Mouse (Mus musculus) heart, embryonic 11.5 days (tissue): ENCODE measurements around the gene Slc15a1. TPM values are rescaled to one million over a fixed set of nuclear protein-coding genes. Genes with fewer than 3 reads are reported as not detected.

Experiments used
- ATAC-seq: fragments of 200-750 bp; cut with Nextera tagmentation; replicated peaks from 2 replicates; pipeline ENCODE4 v1.8.0; 2017; ENCODE audit warnings: moderate library complexity; ENCODE audit not compliant: insufficient number of reproducible peaks, low FRiP score, low TSS enrichment
- H3K27ac ChIP-seq: fragments of 300-500 bp; sonication (generic); 2 replicates; pipeline ENCODE4 v1.5.1; 2014; ENCODE audit warnings: mild to moderate bottlenecking, low read depth, low read length
- H3K27me3 ChIP-seq: fragments of 300-500 bp; sonication (generic); 2 replicates; pipeline ENCODE4 v1.6.1; 2014; ENCODE audit warnings: mild to moderate bottlenecking, low read length, mixed read lengths; ENCODE audit not compliant: control insufficient read depth, insufficient read depth
- H3K36me3 ChIP-seq: fragments of 300-500 bp; sonication (generic); 2 replicates; pipeline ENCODE4 v1.6.1; 2014; ENCODE audit warnings: mild to moderate bottlenecking, low read length, moderate library complexity, mixed read lengths; ENCODE audit not compliant: control insufficient read depth, insufficient read depth
- H3K4me1 ChIP-seq: fragments of 300-500 bp; sonication (generic); 2 replicates; pipeline ENCODE4 v1.6.1; 2014; ENCODE audit warnings: low read length; ENCODE audit not compliant: control insufficient read depth, insufficient read depth
- H3K4me2 ChIP-seq: fragments of 300-500 bp; sonication (generic); 2 replicates; pipeline ENCODE4 v1.6.1; 2014; ENCODE audit warnings: mild to moderate bottlenecking, moderate library complexity
- H3K4me3 ChIP-seq: fragments of 300-500 bp; sonication (generic); 2 replicates; pipeline ENCODE4 v1.5.1; 2014; ENCODE audit warnings: low read depth, low read length
- H3K9ac ChIP-seq: fragments of 300-500 bp; sonication (generic); 2 replicates; pipeline ENCODE4 v1.6.1; 2014; ENCODE audit warnings: mild to moderate bottlenecking, low read depth, low read length, moderate library complexity
- H3K9me3 ChIP-seq: fragments of 300-500 bp; sonication (generic); replicated peaks from 2 replicates; pipeline ENCODE4 v1.6.1; 2016; ENCODE audit warnings: low read length; ENCODE audit not compliant: control insufficient read depth
- WGBS: fragments of 180-500 bp; shearing (Covaris S2); extraction: QIAGEN DNeasy Blood & Tissue Kit; methylation state at CpG from one replicate; pipeline ENCODE4 v1.1.7; 2014; ENCODE audit not compliant: insufficient replicate concordance; 5-methylcytosine and 5-hydroxymethylcytosine counted together
- polyA plus RNA-seq: library from polyadenylated mRNA; unstranded; fragments of >200 nt; fragmentation: Nextera tagmentation; extraction: Ambion mirVana; gene quantifications from 2 replicates; pipeline ENCODE4 v1.2.1, GENCODE M21; 2014

Slc15a1 gene
- polyA plus RNA-seq, 1 experiment from 2014 or later: not detected

DNA sequence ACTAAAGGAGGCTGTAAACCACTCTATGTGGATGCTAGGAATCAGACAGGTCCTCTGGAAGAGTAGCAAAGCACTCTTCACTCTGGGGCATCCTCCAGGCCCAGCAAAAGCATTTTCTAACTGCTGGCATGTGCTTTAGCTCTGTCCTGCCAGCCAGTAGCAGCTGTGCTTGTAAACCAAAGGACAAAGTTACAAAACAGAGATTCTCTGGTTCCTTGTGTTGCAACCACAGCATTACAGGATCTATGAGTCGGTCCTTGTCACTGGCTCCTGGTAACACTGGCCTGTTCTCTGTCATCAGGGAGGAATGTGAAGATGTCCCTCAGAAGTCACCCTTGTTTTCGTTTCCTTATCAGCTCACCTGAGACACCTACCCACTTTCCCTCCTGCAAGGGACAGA is 4.5 kb downstream of the Slc15a1 start:
- no peak for ATAC-seq

DNA sequence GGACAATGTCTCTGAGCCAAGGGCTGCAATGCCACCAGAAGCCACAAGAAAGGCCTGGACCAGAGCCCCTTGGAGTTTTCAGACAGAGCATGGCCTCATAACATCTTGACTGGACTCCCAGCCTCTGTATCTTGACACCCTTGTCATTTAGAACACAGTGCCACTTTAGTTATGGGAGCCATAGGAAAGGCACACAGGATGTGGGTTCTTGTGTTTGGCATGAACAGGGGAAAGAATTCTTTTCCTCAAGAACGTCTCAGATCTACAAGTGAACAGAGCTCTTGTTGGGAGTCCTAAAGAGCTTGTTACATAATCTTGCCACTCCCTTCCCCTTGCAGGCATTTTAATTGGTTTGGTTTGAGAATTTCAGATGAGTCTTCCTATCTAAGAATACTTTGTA is 5.3 kb downstream of the Slc15a1 start:
- Histone ChIP-seq H3K9me3 (no peaks in the 10 kb centered on the region), H3K36me3 (no peaks in the 10 kb centered on the region), H3K27me3 (peaks cover 13% of the 10 kb centered on the region), H3K9ac (no peak overlapping the region), H3K4me1 (no peaks in the 10 kb centered on the region; the same call in 1 of the 2 replicates), H3K27ac (no peak overlapping the region), H3K4me3 (no peak overlapping the region), H3K4me2 (no peak overlapping the region)
- ATAC-seq: no peak
- 43% methylated on average over 1 of the region's 1 CpGs for WGBS

More for the DNA sequence above, 4.5 kb downstream of the Slc15a1 start:
- no peak overlapping the region for H3K27ac ChIP-seq
- no peaks in the 10 kb centered on the region for H3K36me3 ChIP-seq
- no peak overlapping the region for H3K4me3 ChIP-seq
- peaks cover 21% of the 10 kb centered on the region for H3K27me3 ChIP-seq
- no peak overlapping the region for H3K4me2 ChIP-seq
- H3K9me3 ChIP-seq: no peaks in the 10 kb centered on the region
- no peak overlapping the region for H3K9ac ChIP-seq
- WGBS: 41% methylated on average over 2 of the region's 2 CpGs
- H3K4me1 ChIP-seq: peaks cover 4% of the 10 kb centered on the region; the same call in 1 of the 2 replicates

DNA sequence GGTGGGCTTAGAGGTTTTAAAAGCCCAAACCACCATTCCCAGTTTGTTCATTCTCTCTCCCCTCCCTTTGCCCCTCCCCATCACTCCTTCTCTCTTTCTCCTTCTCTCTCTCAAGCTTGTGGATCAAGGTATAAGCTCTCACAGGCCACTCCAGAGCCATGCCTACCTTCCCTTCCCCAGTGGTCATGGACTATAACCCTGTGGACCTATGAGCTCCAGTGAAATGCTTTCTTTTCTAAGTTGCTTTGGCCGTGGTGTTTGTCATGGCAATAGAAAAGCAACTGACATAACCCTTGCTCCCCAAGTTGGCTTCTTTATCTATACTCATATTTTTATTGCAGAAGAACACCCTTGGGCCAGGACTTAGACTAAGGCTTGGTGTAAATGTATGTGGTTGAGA is 7.3 kb downstream of the Slc15a1 start:
- Histone ChIP-seq H3K9ac (no peak overlapping the region), H3K4me1 (peaks cover 6% of the 10 kb centered on the region), H3K27ac (no peak overlapping the region), H3K36me3 (no peaks in the 10 kb centered on the region), H3K9me3 (no peaks in the 10 kb centered on the region), H3K4me3 (no peak overlapping the region), H3K27me3 (no peaks in the 10 kb centered on the region; the same call in 1 of the 2 replicates), H3K4me2 (no peak overlapping the region)
- 71% methylated on average over 1 of the region's 1 CpGs for WGBS
- no peak for ATAC-seq

DNA sequence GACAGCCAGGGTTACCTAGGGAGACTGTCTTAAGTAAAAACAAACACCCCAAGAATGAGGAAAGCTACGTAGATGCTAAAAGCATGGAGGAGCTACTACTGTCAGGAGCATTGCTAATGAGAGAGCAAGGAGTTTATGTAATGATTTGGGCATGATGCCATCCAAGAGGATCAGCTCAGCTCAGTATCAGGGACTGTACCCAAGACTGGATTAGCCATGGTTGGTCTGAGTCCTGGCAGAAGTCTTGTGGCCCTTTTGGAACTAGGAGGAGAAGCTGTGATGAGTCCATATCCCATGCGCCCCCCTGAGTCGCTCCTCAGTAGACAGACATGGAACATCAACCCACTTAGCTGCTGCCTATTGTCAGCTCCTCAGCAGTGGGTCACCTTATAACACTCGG is 9.3 kb downstream of the Slc15a1 start:
- WGBS: 68% methylated on average over 4 of the region's 4 CpGs
- no peak for ATAC-seq
- Histone ChIP-seq H3K4me1 (peaks cover 16% of the 10 kb centered on the region), H3K4me2 (no peak overlapping the region), H3K9me3 (no peaks in the 10 kb centered on the region), H3K36me3 (no peaks in the 10 kb centered on the region), H3K9ac (no peak overlapping the region), H3K27ac (no peak overlapping the region), H3K27me3 (no peaks in the 10 kb centered on the region; the same call in 1 of the 2 replicates), H3K4me3 (no peak overlapping the region)

DNA sequence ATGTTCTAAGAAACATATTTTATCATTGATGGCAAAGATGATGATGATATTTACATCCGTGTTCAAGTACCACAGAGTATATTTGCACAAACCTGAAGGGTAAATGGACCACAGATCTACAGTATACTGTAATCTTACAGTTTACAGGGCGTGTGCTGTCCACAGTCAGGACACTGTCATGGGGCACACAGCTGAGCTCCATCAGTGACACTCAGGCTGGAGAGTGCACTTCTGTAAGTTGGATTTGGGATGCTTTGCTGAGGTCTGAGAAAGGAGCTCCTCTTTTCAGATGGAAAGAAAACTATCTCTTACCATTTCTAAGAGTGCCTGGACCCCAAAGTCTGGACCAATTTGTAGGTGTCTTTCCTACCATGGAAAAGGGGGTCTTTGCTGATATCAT is 9.9 kb downstream of the Slc15a1 start:
- Histone ChIP-seq H3K4me1 (peaks cover 16% of the 10 kb centered on the region), H3K9ac (no peak overlapping the region), H3K4me3 (no peak overlapping the region), H3K27me3 (no peaks in the 10 kb centered on the region; the same call in 1 of the 2 replicates), H3K4me2 (no peak overlapping the region), H3K36me3 (no peaks in the 10 kb centered on the region), H3K27ac (no peak overlapping the region), H3K9me3 (no peaks in the 10 kb centered on the region)
- no peak for ATAC-seq
- WGBS: 75% methylated on average over 2 of the region's 2 CpGs

DNA sequence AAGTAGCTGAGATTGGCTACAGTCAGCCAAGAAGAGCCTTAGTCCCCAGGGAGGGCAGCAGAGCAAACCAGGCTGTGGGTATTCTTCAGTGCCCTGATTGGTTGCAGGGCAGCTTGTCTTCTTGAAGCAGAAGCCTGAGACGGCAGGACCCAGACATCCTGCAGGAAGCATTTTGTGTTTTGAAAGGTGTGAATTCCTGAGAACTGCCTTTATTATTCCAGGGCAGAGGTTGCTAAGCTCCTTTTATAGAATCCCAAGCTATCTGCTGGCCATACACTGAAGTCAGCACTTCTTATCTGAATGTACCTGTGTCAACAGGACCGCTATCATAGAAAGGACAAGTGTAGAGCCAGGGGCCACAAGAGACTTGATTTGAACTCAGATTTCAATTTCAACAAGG is 10.8 kb downstream of the Slc15a1 start:
- H3K27me3 ChIP-seq: no peaks in the 10 kb centered on the region; the same call in 1 of the 2 replicates
- H3K4me3 ChIP-seq: no peak overlapping the region
- H3K9me3 ChIP-seq: no peaks in the 10 kb centered on the region
- no peak overlapping the region for H3K9ac ChIP-seq
- 28% methylated on average over 2 of the region's 2 CpGs for WGBS
- H3K36me3 ChIP-seq: no peaks in the 10 kb centered on the region
- no peak overlapping the region for H3K27ac ChIP-seq
- no peak for ATAC-seq
- no peak overlapping the region for H3K4me2 ChIP-seq
- H3K4me1 ChIP-seq: peaks cover 16% of the 10 kb centered on the region

DNA sequence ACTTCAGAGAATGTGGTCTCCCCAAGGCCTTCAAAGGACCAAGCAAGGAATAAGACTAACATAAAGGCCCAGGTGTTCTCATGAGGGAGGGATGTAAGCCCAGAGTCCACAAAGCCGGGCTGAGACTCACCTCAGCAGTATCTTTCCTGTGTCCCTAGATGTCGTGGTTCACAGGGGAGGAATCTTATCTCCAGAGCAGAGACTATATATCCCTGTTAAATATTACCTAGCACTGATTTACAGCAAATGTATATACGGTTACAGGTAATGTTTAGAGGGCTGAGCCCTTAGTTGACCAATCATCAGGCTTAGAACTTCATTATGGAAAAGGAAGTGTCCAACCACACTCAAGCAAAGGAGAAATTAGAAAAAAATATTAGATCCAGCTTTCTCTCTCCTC is 11.3 kb downstream of the Slc15a1 start:
- H3K4me3 ChIP-seq: no peak overlapping the region
- no peak overlapping the region for H3K4me2 ChIP-seq
- no peak overlapping the region for H3K27ac ChIP-seq
- WGBS: 57% methylated on average over 3 of the region's 3 CpGs
- no peak overlapping the region for H3K9ac ChIP-seq
- no peaks in the 10 kb centered on the region for H3K36me3 ChIP-seq
- ATAC-seq: no peak
- peaks cover 16% of the 10 kb centered on the region for H3K4me1 ChIP-seq
- no peaks in the 10 kb centered on the region for H3K9me3 ChIP-seq
- H3K27me3 ChIP-seq: no peaks in the 10 kb centered on the region; the same call in 1 of the 2 replicates

DNA sequence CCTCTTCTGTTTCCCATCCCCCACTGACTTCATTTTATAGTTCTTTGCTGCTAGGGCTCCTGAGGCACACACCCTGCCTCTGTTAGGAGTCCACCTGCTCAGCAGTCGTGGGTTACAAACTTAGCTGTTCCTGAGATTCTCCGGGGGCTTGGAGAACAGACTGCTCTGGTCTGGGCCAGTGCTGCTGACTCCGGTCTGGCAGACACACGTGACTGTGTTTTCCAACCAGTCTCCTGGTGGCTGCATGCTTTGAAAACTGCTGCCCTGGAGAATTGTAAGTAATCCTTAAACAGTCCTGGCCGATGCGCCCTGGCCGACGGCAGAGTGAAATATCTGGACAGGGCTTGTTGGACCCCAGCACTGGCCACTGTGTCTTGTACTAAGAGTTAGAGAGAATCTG is 12.7 kb downstream of the Slc15a1 start:
- Histone ChIP-seq H3K4me2 (peak overlapping the region; percentile 6; the same call in 1 of the 2 replicates), H3K9ac (no peak overlapping the region), H3K36me3 (no peaks in the 10 kb centered on the region), H3K9me3 (no peaks in the 10 kb centered on the region), H3K27me3 (no peaks in the 10 kb centered on the region; the same call in 1 of the 2 replicates), H3K4me3 (no peak overlapping the region), H3K4me1 (peaks cover 16% of the 10 kb centered on the region), H3K27ac (no peak overlapping the region)
- ATAC-seq: no peak
- WGBS: 55% methylated on average over 8 of the region's 8 CpGs

DNA sequence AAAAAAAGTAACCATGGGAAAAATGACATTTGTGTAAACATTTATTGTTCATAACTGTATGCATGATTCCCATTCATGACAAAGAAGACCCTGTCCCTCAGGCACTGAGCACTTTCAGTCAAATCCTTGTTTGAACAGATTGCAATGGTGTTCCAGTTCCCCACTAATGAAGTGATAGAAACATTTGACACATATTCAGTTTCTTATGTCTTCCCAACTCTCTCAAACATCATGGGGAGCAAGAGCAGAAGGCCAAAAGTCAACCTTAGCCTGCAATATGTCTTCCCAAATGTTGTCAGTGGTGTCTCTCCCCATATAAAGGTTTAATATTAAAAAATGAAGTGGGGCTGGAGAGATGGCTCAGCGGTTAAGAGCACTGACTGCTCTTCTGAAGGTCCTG is 19.3 kb downstream of the Slc15a1 start:
- Histone ChIP-seq H3K4me1 (no peaks in the 10 kb centered on the region), H3K4me2 (no peak overlapping the region), H3K9ac (no peak overlapping the region), H3K4me3 (no peak overlapping the region), H3K27me3 (no peaks in the 10 kb centered on the region), H3K36me3 (no peaks in the 10 kb centered on the region), H3K9me3 (no peaks in the 10 kb centered on the region), H3K27ac (no peak overlapping the region)
- no peak for ATAC-seq
- WGBS: 91% methylated on average over 1 of the region's 1 CpGs
